Mouse (Mus musculus) liver, adult 2 months (tissue): Measurements from ENCODE around the gene S100a4. TPM values are rescaled to one million over a fixed set of nuclear protein-coding genes. Genes with fewer than 3 reads are reported as not detected.

Experiments used
- DNase-seq: peaks from one replicate; pipeline ENCODE4 v3.0.0-alpha.2; 2011; ENCODE audit warnings: low read depth, low spot score; ENCODE audit errors: extremely low read depth
- H3K27ac ChIP-seq: fragments of 200-500 bp; replicated peaks from 2 replicates; pipeline ENCODE4 v1.5.1; 2012; ENCODE audit warnings: low read depth, mild to moderate bottlenecking, control low read depth, inconsistent platforms, low read length; ENCODE audit not compliant: insufficient read depth
- H3K27me3 ChIP-seq: fragments of 200-500 bp; 2 replicates; pipeline ENCODE4 v1.6.1; 2012; ENCODE audit warnings: mild to moderate bottlenecking, moderate library complexity, low read length, inconsistent platforms; ENCODE audit not compliant: control insufficient read depth, insufficient read depth
- H3K36me3 ChIP-seq: fragments of 200-500 bp; 2 replicates; pipeline ENCODE4 v1.6.1; 2012; ENCODE audit warnings: low read length, inconsistent platforms; ENCODE audit not compliant: control insufficient read depth, insufficient read depth
- H3K4me1 ChIP-seq: fragments of 200-500 bp; 2 replicates; pipeline ENCODE4 v1.6.1; 2011; ENCODE audit warnings: low read length; ENCODE audit not compliant: control insufficient read depth, insufficient read depth
- H3K4me3 ChIP-seq: fragments of 200-500 bp; 2 replicates; pipeline ENCODE4 v1.5.1; 2011; ENCODE audit warnings: low read depth, mild to moderate bottlenecking, control low read depth, low read length, moderate library complexity; ENCODE audit not compliant: insufficient read depth
- H3K79me2 ChIP-seq: fragments of 200-500 bp; 2 replicates; pipeline ENCODE4 v1.6.1; 2012; ENCODE audit warnings: inconsistent platforms, mild to moderate bottlenecking, low read length, moderate library complexity; ENCODE audit not compliant: control insufficient read depth, insufficient read depth
- H3K9ac ChIP-seq: fragments of 200-500 bp; 2 replicates; pipeline ENCODE4 v1.6.1; 2012; ENCODE audit warnings: low read depth, mild to moderate bottlenecking, control low read depth, inconsistent platforms, low read length
- CTCF ChIP-seq: fragments of 200-500 bp; IDR thresholded peaks from 2 replicates; pipeline ENCODE4 v1.5.1; 2011; ENCODE audit warnings: low read depth, low read length, control low read depth
- POLR2A ChIP-seq: fragments of 200-500 bp; IDR thresholded peaks from 2 replicates; pipeline ENCODE4 v1.6.1; 2011; ENCODE audit warnings: low read length, control low read depth; ENCODE audit not compliant: insufficient read depth; ENCODE audit errors: extremely low read depth
- WGBS: fragments of 180-500 bp; shearing (Covaris S2); methylation state at CpG from one replicate; pipeline ENCODE4 v1.1.7; 2018; 5-methylcytosine and 5-hydroxymethylcytosine counted together
- polyA plus RNA-seq: library from polyadenylated mRNA; depleted of rRNA; stranded (reverse); fragments of >200 nt; gene quantifications from 2 replicates; pipeline ENCODE4 v1.2.3, GENCODE M21; 2012; rRNA removed
- total RNA-seq: library from RNA; depleted of rRNA; stranded (reverse); fragments of >200 nt; gene quantifications from 2 replicates; pipeline ENCODE4 v1.2.3, GENCODE M21; 2014; rRNA removed

The S100a4 gene
- total RNA-seq (2.8 and 2.9 TPM in 2 replicates), polyA plus RNA-seq (0.87 and 1.0 TPM in 2 replicates)

DNA sequence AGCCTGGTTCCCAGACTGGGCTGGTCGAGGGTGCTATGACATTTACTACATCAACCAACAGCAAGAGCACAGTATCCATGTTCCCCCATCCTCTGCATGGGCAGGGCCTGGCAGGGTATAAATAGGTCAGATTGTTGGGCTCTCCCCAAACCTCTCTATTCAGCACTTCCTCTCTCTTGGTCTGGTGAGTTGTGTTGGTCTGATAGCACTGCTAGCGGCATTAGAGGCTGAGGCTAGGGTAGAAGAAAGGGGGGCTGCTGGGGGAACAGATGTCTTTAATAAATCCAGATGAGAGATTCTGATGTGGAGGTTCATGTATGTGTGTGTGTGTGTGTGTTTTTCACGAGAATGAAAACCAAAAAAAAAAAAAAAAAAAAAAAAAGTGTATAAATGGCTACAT, at the start of gene S100a4:
Gene S100a4, plus strand, starts transcription at position 149 of the 400 bp plus-strand sequence.
- H3K27ac ChIP-seq, result no peak within 1 kb of the TSS
- no peak within 1 kb of the TSS for H3K9ac ChIP-seq
- H3K36me3 ChIP-seq, result no peaks in the 10 kb centered on the region
- no peaks in the 10 kb centered on the region for H3K27me3 ChIP-seq
- H3K4me3 ChIP-seq, result no peak within 1 kb of the TSS
- no peaks in the 10 kb centered on the region for H3K4me1 ChIP-seq
- H3K79me2 ChIP-seq, result no peaks in the 10 kb centered on the region
- 54% methylated on average over 3 of the region's 3 CpGs for WGBS
- no peak for DNase-seq
- TF ChIP-seq POLR2A, result no peak
- no peak for TF ChIP-seq CTCF

DNA sequence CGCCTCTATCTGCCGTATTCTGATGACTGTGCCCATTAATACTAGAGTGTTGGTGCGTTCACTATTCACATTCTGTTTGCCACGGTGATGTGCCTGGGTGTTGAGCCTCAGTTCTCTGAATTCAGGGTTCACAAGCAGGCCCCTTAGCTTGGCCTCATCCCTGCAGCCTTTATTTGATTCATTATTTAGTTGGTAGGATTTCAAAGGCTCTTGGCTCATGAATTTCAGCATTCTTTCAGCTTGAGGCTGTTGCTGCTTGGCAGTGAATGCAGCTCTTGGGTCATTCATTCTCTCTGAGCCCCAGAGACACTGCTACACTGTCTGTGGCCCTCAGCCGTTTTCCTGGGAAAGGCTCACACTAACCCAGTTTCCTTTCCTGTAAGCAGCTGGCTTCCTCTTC, 47.6 kb upstream of the S100a4 start:
- WGBS, result 80% methylated on average over 5 of the region's 5 CpGs
- Histone ChIP-seq H3K4me3 (no peak overlapping the region), H3K4me1 (no peaks in the 10 kb centered on the region), H3K9ac (no peak overlapping the region), H3K27me3 (no peaks in the 10 kb centered on the region), H3K36me3 (no peaks in the 10 kb centered on the region), H3K27ac (no peak overlapping the region), H3K79me2 (no peaks in the 10 kb centered on the region)
- no peak for TF ChIP-seq CTCF
- no peak for TF ChIP-seq POLR2A
- DNase-seq, result no peak

DNA sequence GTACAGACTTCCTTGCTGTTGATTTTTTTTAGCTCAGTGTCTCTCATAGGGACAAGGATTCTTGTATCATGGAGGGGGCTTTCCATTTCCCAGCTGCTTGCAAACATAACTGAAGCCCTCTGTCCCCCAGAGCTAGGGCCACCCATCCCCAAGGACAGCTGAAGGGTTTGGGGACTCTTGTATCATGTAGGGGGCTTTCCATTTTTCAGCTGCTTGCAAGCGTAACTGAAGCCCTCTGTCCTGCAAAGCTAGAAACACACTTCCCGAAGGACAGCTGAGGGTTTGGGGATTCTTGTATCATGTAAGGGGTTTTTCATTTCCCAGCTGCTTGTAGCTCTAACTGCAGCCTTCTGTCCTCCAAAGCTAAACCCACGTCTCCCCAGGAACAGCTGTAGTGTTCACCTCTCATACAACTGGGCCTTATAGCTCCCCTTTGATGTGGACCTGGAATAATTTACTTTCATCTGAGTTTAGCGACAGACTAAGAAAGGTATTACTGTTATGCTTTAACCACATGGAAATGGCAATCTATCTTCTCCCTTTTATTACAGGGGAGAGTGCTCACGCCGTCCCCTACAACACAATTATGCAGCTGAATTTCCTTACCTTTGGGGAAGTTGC, 43.5 kb upstream of the S100a4 start, which contains the start of gene S100a3:
Gene S100a3, plus strand, starts transcription at position 571 of the 621 bp plus-strand sequence.
- Histone ChIP-seq H3K27ac (no peak within 1 kb of the TSS), H3K36me3 (no peaks in the 10 kb centered on the region), H3K27me3 (no peaks in the 10 kb centered on the region), H3K79me2 (no peaks in the 10 kb centered on the region), H3K9ac (no peak within 1 kb of the TSS), H3K4me1 (no peaks in the 10 kb centered on the region), H3K4me3 (no peak within 1 kb of the TSS)
- TF ChIP-seq POLR2A, result no peak
- TF ChIP-seq CTCF, result no peak
- DNase-seq, result no peak
- 87% methylated on average over 6 of the region's 6 CpGs for WGBS

DNA sequence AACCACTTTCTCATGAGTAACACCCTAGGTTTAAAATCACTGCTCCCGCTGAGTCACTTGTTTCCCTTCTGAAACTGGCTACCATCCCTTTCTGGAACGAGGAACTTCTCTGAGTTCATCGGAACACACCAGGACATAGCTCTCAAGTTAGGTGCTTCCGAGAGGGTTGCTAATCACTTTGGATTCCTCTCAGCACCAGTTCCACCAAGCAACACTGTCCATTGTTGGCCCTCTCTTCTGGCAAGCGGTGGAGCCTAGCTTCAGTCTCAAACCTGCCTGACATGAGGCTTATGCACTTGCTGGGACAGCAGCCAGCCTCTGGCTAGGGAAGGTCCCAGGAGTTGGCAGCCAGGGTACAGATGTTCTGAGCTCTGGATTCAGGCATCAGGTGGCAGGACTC, 28.9 kb upstream of the S100a4 start:
- H3K27ac ChIP-seq, result no peak overlapping the region
- WGBS, result 84% methylated on average over 5 of the region's 5 CpGs

DNA sequence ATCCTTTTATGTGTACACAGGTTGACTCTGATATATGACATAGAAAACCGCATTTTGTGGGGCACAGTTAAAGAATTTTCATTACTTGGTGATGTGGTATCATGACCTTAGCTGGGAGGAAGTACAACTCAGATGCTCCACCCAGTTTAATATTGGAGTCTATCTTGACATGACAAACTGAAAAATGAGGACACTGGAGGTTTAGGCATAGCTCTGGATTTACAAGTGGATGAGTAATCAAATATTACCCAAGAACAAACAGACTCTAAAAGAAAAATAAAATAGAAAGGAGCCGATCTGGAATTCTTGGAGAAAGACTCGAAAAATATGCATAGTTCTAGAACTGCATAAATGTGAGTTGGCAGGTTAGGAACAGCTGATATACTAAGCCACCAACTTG, 28.3 kb upstream of the S100a4 start:
- H3K4me3 ChIP-seq, result no peak overlapping the region
- H3K27me3 ChIP-seq, result no peaks in the 10 kb centered on the region; the same call in 1 of the 2 replicates
- WGBS, result 63% methylated on average over 3 of the region's 3 CpGs
- H3K9ac ChIP-seq, result no peak overlapping the region
- H3K79me2 ChIP-seq, result no peaks in the 10 kb centered on the region
- TF ChIP-seq POLR2A, result no peak
- TF ChIP-seq CTCF, result no peak
- H3K4me1 ChIP-seq, result no peaks in the 10 kb centered on the region
- H3K27ac ChIP-seq, result no peak overlapping the region
- DNase-seq, result no peak
- no peaks in the 10 kb centered on the region for H3K36me3 ChIP-seq

More for the DNA sequence above, 28.9 kb upstream of the S100a4 start:
- TF ChIP-seq POLR2A, result no peak
- no peak for TF ChIP-seq CTCF
- DNase-seq, result no peak
- Histone ChIP-seq H3K4me1 (no peaks in the 10 kb centered on the region), H3K79me2 (no peaks in the 10 kb centered on the region), H3K9ac (no peak overlapping the region), H3K36me3 (no peaks in the 10 kb centered on the region), H3K27me3 (no peaks in the 10 kb centered on the region; the same call in 1 of the 2 replicates), H3K4me3 (no peak overlapping the region)

DNA sequence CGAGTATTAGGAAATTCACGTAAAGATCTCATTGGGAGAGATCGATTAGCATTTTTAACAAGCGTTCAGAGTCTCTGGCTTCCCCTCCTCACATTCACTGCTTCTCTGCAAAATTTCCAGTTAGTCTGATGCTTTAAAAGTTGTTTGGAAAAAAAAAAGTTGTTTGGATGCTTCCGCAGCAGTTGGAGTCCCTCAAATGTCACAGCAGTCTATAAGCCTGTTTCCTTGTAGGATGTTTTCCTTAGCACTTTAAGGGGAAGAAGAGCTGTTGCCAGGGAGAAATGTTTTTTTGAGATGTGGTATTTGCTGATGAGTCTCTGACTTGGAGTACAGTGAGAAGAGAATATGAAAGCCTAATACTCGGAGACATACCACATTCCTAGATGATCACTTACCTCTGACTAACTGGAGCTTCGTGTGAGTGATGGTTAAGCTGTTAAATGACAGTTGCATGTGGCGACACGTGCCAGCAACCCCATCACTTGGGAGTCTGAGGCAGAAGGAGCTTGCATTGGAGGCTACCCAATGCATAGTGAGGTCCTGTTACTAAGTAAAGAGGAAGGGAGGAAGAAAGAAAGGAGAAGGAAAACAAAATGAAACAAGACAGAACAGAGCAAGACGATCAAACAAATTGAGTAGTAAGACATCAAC, 27.1 kb upstream of the S100a4 start:
- Histone ChIP-seq H3K9ac (no peak overlapping the region), H3K27ac (no peak overlapping the region), H3K27me3 (no peaks in the 10 kb centered on the region; the same call in 1 of the 2 replicates), H3K79me2 (no peaks in the 10 kb centered on the region), H3K4me3 (no peak overlapping the region), H3K36me3 (no peaks in the 10 kb centered on the region), H3K4me1 (no peaks in the 10 kb centered on the region)
- WGBS, result 73% methylated on average over 10 of the region's 10 CpGs
- no peak for TF ChIP-seq CTCF
- TF ChIP-seq POLR2A, result no peak
- no peak for DNase-seq
